Mouse (Mus musculus): ENCODE results near the gene Disc1. TPM values are rescaled to one million over a fixed set of nuclear protein-coding genes. Genes with fewer than 3 reads are reported as not detected.
A peak's percentile ranks its signal among the peaks of the same experiment; 100 is the strongest.

Disc1 gene
- 0.84 TPM in 1 of 2 replicates, not detected in the other for total RNA-seq (2015; ENCODE audit: low replicate concordance)
- total RNA-seq (2017; ENCODE audit: low replicate concordance): 0.51 and 1.6 TPM in 2 replicates

DNA sequence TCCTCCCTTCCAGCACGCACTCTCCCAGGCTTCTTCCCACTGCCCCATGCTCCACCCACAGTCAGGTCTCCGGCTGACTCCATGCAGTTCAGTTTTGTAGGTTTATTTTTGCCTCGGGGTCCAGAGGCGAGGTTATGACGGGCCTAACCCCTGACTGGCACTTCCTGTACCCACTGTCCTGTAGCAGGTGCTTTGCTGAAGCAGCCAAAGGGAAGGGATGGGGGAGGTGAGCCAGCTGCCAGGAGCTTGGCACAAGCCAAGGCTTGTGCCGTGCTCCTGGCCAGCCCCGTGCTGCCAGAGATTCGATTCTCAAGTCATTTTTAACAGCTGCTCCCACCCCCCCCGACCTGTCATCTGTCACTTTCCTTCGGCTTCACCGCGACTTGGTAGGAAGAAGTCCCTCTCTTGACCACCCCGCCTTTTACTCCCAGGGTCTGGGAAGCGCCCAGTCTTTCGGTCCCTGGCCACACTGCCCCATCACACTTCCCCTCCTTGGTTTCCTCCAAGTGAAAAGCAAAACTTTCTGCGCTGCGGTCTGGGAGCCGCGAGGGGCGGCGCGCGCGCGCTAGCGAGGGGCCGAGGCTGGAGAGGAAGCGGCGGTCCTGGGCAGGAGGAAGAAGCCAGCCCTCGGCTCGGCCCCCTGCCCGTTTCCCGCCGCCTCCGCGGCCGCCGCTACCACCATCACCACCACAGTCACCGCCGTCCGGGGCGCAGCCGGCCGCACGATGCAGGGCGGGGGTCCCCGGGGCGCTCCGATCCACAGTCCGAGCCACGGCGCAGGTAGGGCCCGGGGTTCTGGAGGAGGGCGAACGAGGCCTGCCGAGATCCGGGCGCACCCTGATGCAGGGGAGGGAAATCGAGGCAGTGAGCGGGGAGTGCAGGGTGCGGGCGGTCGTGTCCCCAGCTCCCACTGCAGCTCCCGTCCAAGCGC lies at the start of gene Disc1:
Gene Disc1 (plus strand): TSS at position 691 of the 931 bp plus-strand sequence.
- no peak for ATAC-seq (replicated peaks; ENCODE audit: low FRiP score, poor library complexity, severe bottlenecking)

DNA sequence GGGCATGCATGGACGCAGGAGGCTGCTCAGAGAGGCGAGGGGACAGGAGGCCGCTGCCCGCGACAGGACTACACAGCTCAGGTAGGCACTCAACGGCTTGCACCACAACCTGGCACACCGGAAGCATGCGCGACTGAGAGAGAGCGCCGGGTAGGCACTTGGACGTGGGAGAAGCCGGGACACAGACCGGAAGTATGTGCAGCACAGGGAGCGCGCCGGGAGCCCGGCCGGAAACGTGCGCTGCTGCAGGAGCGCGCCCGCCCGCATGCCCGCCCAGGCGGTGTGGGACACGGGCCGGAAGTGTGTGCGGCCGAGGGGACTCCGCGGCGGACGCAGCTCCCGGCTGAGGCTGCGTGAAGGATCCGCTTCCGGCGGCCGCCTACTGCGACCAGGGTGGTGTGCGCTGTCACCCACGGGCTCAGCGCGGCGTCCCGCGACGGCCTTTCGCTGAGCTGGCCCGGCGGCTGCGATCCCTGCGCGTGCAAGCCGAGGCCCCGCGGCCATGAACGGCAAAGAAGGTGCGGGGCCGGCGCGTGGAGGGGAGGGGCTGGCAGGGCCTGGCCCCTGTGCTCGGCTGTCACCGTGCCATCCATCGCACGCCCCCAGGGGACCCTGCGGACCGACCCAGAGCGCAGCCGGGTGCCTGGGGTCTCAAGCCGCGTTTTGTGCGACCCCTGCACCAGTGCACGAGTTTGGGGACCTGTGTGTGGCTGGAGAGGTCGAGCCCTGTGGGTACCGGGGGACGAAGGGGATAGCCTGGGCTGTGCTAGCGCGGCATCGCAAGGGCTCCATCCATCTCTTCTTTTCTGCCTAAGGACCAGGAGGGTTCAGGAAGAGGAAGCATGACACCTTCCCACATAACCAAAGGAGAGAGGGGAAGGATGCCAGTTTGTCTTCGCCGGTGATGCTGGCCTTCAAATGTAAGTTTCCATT lies 41.0 kb upstream of the Disc1 start, which contains the start of gene Tsnax:
Gene Tsnax (plus strand): TSS at position 303 of the 933 bp plus-strand sequence.
- ATAC-seq (replicated peaks; ENCODE audit: low FRiP score, poor library complexity, severe bottlenecking): peak; percentile 75

DNA sequence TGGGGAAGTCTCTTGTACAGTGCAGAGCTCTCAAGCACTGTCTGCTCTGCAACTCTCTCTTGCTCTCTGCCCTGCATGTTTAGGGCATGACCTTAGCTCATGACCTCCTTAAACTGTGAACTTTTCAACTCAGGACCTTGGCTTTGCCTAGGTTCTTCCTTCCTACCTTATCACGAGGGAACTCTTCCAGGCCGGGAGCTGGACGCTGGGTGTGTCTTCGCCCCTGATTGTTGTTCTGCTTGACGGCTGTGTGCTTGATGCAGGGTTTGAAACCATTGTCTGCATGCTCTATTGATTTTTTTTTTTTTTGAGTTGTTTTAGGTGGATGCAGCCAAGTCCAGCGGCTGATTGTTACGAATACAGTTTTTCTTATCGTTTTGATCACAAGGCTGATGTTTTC lies 29.9 kb upstream of the Disc1 start:
- no peak for ATAC-seq (replicated peaks; ENCODE audit: low FRiP score, poor library complexity, severe bottlenecking)

DNA sequence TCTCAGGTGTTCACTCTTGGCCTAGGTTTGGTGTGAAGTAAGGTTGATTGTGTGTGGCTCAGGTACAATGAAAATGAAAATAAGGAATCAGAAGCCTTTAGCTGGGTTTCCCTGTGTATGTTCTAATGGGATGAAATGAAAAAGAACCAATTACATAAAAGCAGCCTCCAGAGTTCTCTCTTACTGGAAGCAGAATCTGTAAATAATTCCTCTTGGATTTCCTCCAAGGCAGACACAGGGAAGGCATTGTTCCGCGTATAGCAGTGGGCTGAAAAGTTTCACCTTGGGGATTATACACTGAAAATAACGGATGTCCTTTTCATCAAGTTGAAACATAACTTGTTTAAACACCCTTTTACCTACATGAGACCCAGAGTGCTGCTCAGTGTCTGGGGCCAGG lies 26.8 kb upstream of the Disc1 start:
- ATAC-seq (replicated peaks; ENCODE audit: low FRiP score, poor library complexity, severe bottlenecking): no peak

DNA sequence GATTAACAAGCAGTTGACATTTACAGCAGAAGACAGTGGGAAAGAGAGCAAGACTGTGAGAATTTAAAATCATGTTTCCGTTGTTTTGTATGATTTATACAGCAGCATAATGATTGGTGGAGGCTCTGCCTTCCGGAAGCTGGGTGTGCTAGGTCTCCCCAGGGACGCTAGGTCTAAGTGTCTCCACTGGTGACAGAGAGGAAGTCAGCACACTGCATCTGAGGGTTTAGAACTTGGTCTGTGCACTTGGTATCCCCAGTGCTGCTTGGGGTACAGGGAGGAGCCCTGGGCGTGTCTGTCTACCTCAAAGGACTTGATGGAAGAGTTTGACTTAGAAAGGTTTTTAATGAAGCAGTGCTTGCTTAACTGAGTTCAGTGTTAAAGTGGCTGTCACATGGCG lies 25.2 kb upstream of the Disc1 start:
- ATAC-seq (replicated peaks; ENCODE audit: low FRiP score, poor library complexity, severe bottlenecking): no peak

DNA sequence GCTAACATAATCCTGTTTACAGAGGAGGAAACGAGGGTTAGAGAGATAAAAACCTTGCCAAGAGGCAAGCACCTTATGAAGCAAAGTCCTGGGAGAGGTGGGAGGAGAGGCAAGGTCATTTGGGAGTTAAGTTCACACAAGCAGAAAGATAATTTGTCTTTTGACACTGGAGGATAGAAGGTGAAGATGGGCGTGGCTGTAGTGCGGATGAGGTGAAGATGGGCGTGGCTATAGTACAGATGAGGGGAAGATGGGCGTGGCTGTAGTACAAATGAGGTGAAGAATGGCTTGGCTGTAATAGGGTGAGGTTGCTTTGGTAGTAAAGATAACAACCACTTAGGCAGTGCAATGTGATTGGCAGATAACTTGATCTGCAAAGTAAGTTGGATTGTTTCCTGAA lies 22.7 kb upstream of the Disc1 start:
- ATAC-seq (replicated peaks; ENCODE audit: low FRiP score, poor library complexity, severe bottlenecking): no peak

DNA sequence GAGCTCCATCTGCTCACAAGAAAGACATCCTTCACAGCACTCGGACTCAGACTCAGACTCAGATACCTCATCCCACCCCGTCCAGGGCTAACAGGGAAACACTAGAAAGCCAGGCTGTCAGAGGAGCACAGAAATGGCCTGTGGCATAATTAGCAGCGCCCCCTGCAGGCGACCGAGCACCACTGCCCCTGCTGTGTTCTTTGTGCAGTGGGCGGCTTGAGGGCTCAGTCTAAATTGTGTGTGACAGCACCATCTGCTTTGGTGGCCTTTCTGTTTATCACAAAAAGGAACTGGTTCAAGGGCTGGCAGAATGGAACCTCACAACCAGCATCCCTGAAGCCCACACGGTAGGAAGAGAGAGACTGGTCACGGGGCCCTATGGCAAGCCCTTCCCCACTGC lies 19.3 kb upstream of the Disc1 start:
- ATAC-seq (replicated peaks; ENCODE audit: low FRiP score, poor library complexity, severe bottlenecking): peak; percentile 64

DNA sequence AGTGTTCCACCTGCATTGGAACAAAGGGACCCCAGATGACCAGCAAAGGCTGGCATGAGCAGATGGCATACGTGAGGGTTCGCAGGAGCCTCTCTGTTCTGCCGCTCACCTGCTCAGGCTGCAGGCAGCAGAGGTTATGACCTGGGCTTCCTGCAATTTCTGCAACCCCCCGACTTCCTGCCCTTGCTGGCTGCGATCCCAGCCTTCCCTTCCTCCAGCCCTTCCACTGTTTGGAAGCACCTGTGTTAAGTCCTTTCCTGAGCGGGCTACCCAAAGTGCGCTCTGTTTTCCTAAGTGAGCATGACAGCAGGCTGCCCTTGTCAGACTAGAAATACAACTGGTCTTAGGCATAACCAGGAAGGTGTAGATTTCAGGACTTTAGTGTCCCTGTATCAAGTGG lies 16.9 kb upstream of the Disc1 start:
- ATAC-seq (replicated peaks; ENCODE audit: low FRiP score, poor library complexity, severe bottlenecking): no peak

DNA sequence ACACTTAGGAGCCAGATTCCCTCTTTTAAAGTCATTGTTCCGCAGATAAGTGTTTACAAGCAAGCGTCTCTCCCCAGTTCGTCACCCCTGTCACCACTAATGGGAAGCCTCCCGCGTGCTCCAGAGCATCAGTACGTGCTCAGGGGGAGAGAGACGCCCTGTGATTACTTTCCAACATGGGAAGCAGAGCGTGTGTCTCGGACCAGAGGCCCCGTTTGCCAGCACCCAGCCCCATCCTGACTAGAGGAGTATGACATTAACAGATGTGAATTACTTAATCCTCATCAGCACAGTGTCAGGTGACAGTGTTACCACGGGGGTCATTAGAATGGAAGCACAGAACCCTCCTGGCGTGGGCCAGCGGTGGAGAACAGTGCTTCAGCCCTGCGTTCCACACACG lies 15.3 kb upstream of the Disc1 start:
- no peak for ATAC-seq (replicated peaks; ENCODE audit: low FRiP score, poor library complexity, severe bottlenecking)

DNA sequence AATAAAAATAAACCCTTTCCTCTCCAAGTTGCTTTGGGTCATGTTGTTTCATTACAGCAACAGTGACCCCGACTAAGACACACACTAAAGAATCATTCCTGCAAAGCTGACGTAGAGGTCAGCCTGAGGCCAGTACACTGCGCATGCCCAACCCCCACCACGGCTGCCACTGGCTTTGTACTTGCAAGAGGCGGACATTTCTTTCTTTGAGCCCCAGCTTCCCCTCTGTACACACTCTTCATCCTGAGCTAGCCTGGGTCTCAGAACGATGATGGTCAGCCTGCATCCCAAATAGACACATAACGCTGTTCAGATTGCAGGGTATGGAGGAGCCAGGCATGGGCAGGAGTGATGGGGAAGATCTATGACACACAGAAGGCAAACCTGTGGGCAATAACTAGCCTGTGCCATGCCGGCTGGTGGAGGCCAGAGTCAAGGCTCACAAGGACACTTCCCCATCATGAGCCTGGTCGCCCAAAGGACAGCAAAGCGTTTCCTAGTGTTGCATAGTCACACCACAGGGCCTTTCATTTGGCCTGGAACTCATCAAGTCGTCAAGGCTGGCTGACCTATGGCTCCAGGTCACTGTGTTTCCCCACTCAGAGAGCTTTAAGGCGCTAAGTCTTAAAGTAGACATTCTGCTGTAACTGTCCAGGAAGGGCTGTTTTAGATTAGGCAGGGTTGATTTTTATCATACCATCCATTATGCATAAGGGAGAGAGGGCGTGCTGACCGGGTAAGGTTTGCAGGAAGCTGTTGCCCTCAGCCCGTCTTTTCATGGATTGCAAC lies 13.2 kb upstream of the Disc1 start:
- ATAC-seq (replicated peaks; ENCODE audit: low FRiP score, poor library complexity, severe bottlenecking): no peak

DNA sequence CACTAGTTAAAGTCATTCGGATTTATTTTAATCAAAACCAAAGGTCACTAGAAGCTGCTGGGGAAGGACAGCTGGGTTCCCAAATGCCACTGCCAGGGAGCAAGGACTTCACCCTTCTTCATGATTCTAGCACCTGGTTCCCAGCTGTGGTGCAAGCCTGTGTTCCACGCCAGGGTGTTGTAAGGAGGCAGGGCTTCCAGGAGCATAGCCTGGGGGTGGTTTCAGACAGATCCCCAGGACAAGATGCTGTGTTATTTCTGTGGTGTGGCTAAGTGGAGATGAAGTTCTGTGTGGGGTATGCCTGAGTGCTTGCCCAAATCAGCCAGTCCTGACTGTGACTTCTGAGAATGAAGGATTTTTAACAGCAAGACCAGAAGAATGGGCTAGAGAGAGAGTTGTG lies 12.5 kb upstream of the Disc1 start:
- no peak for ATAC-seq (replicated peaks; ENCODE audit: low FRiP score, poor library complexity, severe bottlenecking)

DNA sequence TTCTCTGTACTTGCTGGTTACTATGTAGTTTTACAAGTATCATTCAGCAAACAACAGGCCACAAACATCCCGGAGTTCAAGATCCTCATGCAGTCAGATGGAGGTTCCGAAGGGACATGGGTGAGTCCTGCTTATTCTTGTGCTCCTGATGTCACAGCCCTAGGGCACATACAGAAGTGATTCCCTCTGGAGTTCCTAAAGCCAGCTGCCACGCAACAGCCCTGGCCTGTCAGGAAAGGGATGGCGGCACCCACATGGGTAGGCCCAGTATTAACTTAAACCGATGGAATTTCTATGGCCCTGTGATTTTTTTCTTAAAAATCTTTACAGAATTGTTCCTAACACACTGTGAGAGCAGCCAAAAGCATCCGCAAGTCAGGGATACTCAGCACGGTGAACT lies 10.6 kb upstream of the Disc1 start:
- no peak for ATAC-seq (replicated peaks; ENCODE audit: low FRiP score, poor library complexity, severe bottlenecking)

DNA sequence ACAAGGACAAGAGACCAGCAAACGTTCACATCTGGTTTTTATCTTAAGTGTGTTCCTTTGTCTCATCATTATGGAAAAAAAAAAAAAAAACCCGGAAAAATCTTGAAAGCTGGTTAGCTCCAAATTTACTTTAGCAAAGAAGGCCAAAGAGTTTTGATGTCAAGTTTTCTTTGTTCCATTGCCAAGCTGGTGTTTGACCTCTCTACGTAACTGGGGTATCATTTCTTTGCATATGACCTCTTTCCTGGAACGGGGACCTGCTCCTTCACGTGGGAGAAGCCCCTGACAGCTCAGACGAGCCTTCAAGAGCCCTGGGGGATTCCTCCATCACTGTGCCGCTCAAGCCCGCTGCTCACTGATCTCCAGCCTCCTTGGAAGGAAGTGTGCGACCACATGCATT lies 10.1 kb upstream of the Disc1 start:
- no peak for ATAC-seq (replicated peaks; ENCODE audit: low FRiP score, poor library complexity, severe bottlenecking)

DNA sequence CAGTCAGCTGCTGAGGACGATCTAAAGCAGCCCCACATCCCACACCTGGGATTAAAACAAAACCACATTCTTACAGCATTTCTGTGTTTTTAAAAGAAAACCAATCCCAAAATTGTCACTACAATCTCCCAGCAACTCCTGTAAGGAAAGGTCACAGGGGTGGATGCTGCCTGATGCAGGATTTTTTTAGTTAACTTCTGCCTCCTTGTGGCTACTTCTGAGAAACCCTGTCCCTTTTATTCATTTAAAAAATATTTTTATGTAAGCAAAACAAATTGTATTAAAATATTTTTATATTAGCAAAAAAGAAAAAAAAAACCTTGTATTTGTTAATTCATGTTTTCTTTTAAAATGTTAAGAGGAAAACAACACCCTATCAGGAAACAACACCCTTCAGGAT lies 8.2 kb upstream of the Disc1 start:
- ATAC-seq (replicated peaks; ENCODE audit: low FRiP score, poor library complexity, severe bottlenecking): no peak

DNA sequence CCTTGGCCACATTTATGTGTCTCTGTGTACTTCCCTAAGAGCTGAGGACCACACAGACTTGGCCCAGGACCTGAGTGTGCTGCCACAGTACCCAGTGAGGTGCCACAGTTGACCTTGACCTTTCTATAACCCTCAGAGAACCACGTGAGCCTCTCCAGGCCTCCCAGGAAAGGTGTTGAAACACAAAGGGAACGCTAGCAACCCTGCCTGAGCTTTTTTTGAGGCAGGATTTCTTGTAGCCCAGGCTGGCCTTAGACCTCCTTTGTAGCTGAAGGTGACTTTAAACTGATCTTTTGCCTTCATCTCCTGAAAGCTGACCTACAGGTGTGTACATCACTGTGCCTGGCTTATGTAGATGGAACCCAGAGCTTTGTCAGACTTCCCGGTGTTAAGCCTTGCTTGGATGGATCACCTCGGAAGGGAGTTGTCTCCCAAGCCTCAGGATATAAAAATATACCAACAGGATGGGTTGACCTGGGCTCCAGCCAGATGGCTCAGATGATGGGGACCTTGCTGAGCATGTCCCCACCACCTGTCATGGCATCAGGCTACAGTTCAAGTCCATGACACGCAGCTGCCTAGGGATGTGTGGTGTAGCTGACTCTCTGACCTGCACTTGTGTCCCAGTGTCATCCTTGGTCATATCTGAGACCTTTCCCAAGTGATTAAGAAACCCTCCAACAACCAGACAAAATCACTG lies 4.8 kb upstream of the Disc1 start:
- ATAC-seq (replicated peaks; ENCODE audit: low FRiP score, poor library complexity, severe bottlenecking): no peak

DNA sequence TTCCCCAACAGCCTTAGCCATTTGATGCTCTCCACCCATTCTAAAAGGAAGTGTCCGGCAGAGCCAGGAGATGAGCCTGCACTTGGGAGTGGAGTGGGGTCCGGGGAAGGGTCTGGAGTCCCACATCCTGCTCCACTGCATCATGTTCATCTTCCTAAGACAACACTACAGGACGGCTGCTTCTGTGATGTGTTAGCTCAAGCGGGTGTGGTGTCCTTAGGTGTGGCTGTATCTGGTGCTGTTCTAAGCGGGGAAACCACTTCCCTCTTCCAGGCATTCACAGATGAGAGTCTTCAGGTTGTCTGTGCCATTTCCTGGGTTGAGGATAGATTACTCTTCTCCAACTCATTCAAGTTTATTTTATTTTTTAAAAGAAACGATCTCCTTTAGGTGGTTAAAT lies 4.2 kb upstream of the Disc1 start:
- ATAC-seq (replicated peaks; ENCODE audit: low FRiP score, poor library complexity, severe bottlenecking): no peak

DNA sequence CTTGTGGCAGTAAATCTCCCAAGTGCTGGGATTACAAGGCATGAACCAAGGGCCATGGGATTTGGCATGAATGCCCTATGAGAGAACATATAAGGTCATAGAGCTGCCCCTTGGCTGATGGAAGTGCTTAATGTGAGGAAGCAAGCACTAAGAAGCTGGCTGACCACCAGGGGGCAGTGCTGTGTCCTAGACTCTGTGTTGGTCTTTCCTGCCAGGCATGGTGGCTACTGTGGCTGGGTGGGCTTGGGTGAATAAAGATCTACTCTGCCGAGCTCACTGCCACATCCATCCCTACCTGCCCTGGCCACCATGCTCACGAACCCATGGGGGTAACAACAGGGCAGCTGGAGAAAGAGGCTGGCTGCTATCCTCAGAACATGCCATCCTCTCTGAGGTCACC lies 2.0 kb upstream of the Disc1 start:
- no peak for ATAC-seq (replicated peaks; ENCODE audit: low FRiP score, poor library complexity, severe bottlenecking)

DNA sequence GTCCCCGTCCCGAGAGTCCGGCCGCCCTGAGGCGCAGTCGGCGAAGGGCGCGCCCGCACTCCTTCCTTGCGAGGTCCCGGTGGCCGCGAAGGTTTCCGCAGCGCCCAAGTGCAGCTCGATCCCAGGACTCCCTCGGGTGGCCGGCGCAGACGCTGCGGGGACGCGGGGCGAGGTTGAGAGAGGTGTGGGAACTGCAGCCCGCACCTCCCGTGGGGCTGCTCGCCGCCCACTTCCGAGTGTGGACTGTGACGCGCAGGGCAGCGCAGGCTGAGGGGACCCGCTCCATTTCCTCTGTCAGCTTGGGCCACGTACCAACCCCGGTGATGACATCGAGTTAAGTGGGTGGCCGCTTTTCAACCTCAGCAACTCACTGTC lies 428 bp downstream of the Disc1 start:
- ATAC-seq (replicated peaks; ENCODE audit: low FRiP score, poor library complexity, severe bottlenecking): no peak

DNA sequence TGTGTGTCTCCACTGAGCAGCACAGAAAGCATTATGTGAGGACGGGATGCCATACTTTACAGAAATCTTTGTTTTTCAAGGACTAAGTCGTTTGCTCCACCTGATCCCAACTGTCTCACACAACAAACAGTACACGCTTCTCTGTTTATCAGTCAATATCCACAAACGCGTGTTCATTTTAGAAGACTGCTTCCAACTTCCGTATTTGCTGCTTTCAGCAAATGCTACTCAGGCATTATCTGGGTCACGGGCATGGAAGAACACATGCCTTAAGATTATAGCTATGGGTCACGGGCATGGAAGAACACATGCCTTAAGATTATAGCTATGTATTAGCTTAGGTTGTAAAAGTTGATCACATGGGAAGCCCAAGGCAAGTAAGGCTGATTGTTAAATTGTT lies 6.9 kb downstream of the Disc1 start:
- no peak for ATAC-seq (replicated peaks; ENCODE audit: low FRiP score, poor library complexity, severe bottlenecking)

Data from erythroid progenitor cell, adult 5-6 weeks (primary cell).